Mouse (Mus musculus) stomach, embryonic 14.5 days (tissue): Measurements from ENCODE around the gene Med24. TPM values are rescaled to one million over a fixed set of nuclear protein-coding genes. Genes with fewer than 3 reads are reported as not detected.
"Not testable (repeated sequence)": the region's sequence is repeated elsewhere in the genome, so short reads cannot be mapped to it uniquely, and the experiment has no call there.

Source experiments
- ATAC-seq: fragments of 200-750 bp; cut with Nextera tagmentation; 2 replicates; pipeline ENCODE4 v1.8.0; 2017; ENCODE audit warnings: low read depth, moderate TSS enrichment; ENCODE audit not compliant: insufficient number of reproducible peaks, insufficient read depth, low FRiP score
- H3K27ac ChIP-seq: fragments of 300-500 bp; sonication (generic); 2 replicates; pipeline ENCODE4 v1.5.1; 2014; ENCODE audit warnings: mild to moderate bottlenecking, low read length, moderate library complexity, mixed read lengths
- H3K27me3 ChIP-seq: fragments of 300-500 bp; sonication (generic); 2 replicates; pipeline ENCODE4 v1.6.1; 2014; ENCODE audit warnings: low read length, control low read depth, mixed read lengths; ENCODE audit not compliant: control insufficient read depth, insufficient read depth
- H3K36me3 ChIP-seq: fragments of 300-500 bp; sonication (generic); 2 replicates; pipeline ENCODE4 v1.6.1; 2014; ENCODE audit warnings: mild to moderate bottlenecking, control low read depth, low read length, moderate library complexity, mixed read lengths; ENCODE audit not compliant: control insufficient read depth, insufficient read depth
- H3K4me1 ChIP-seq: fragments of 300-500 bp; sonication (generic); 2 replicates; pipeline ENCODE4 v1.6.1; 2014; ENCODE audit warnings: low read length, control low read depth, mixed read lengths; ENCODE audit not compliant: control insufficient read depth, insufficient read depth
- H3K4me2 ChIP-seq: fragments of 300-500 bp; sonication (generic); replicated peaks from 2 replicates; pipeline ENCODE4 v1.6.1; 2014; ENCODE audit warnings: low read depth, low read length, control low read depth
- H3K4me3 ChIP-seq: fragments of 300-500 bp; sonication (generic); 2 replicates; pipeline ENCODE4 v1.5.1; 2014; ENCODE audit warnings: low read depth, low read length, control low read depth
- H3K9ac ChIP-seq: fragments of 300-500 bp; sonication (generic); replicated peaks from 2 replicates; pipeline ENCODE4 v1.6.1; 2014; ENCODE audit warnings: low read depth, mild to moderate bottlenecking, control low read depth, low read length, moderate library complexity, mixed read lengths
- H3K9me3 ChIP-seq: fragments of 300-500 bp; sonication (generic); 2 replicates; pipeline ENCODE4 v1.6.1; 2016; ENCODE audit warnings: low read depth, low read length, control low read depth; ENCODE audit not compliant: control insufficient read depth
- WGBS: fragments of 180-500 bp; shearing (Covaris S2); extraction: QIAGEN DNeasy Blood & Tissue Kit; methylation state at CpG from one replicate; pipeline ENCODE4 v1.1.7; 2014; 5-methylcytosine and 5-hydroxymethylcytosine counted together
- polyA plus RNA-seq: library from polyadenylated mRNA; unstranded; fragments of >200 nt; fragmentation: Nextera tagmentation; extraction: Ambion mirVana; gene quantifications from 2 replicates; pipeline ENCODE4 v1.2.1, GENCODE M21; 2014

Gene Med24
- polyA plus RNA-seq, 1 experiment from 2014 or later: 41.0 TPM

DNA sequence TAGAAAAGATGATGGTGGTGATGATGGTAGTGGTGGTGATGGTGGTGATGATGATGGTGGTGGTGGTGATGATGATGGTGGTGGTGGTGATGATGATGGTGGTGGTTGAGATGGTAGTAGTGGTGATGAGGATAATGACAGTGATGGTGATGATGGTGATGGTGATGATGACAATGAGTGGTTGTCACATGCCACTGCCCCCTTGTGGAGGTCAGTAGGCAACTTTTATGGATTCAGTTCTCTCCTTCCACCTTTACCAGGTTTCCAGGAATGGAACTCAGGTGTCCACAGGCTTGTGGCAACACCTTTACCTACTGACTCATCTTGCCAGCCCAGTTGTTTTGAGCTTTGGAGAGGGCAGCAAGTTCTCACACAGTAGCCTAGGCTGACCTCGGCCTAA lies 49.2 kb downstream of the Med24 start:
- Histone ChIP-seq H3K27ac (no peak overlapping the region), H3K36me3 (0 out of 2 replicates have a peak, but pooled peaks cover 2% of the 10 kb centered on the region), H3K4me3 (no peak overlapping the region), H3K9me3 (no peaks in the 10 kb centered on the region), H3K4me1 (no peaks in the 10 kb centered on the region), H3K9ac (no peak overlapping the region), H3K4me2 (no peak overlapping the region), H3K27me3 (no peaks in the 10 kb centered on the region)
- WGBS: 100% methylated on average over 1 of the region's 1 CpGs
- no peak for ATAC-seq

DNA sequence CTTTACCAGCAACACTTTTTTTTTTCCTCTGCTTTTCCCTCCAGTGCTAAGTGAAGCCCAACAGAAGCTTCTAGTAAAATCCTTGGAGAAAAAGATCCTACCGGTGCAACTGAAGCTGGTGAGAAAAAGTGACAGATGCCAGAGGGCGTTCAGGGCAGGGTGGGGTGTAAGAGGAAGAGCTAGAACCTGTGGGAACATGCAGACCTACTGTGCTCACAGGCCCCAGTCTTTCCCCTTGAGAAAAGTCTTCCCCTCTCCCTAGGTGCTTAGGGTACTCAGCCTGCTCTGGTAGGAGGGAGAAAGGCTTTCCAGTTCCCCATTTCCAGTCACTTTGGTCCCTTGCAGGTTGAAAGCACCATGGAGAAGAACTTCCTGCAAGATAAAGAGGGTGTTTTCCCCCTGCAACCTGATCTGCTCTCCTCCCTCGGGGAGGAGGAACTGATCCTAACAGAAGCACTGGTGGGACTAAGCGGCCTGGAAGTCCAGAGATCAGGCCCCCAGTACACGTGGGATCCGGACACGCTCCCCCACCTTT lies 53.3 kb downstream of the Med24 start:
- no peaks in the 10 kb centered on the region for H3K9me3 ChIP-seq
- H3K9ac ChIP-seq: no peak overlapping the region
- H3K27me3 ChIP-seq: no peaks in the 10 kb centered on the region
- H3K4me3 ChIP-seq: no peak overlapping the region
- ATAC-seq: no peak
- H3K27ac ChIP-seq: no peak overlapping the region
- no peaks in the 10 kb centered on the region for H3K36me3 ChIP-seq
- 30% methylated on average over 7 of the region's 7 CpGs for WGBS
- no peak overlapping the region for H3K4me2 ChIP-seq
- no peaks in the 10 kb centered on the region for H3K4me1 ChIP-seq

DNA sequence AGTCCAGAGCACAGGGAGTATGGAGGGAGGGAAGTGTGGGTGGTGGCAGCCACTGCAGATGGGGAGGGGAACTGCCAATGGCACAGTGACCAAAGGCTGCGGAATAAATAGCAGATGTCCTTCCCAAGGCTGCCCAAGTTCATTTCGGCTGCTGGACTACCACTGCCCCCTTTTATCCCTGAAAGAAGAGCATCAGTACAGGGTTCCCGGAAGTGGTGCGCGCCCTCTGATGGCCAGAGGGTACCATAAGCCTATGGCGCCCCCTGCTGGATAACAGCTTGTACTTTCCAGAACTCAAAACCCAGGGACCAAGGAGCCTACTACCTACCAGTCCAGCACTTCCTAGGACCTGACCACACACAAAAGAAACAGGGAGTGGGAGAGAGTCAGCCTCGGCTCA lies 56.1 kb downstream of the Med24 start:
- not testable (repeated sequence) for H3K4me2 ChIP-seq, H3K27ac ChIP-seq, H3K4me1 ChIP-seq, H3K27me3 ChIP-seq, H3K9ac ChIP-seq, H3K36me3 ChIP-seq, H3K4me3 ChIP-seq, H3K9me3 ChIP-seq
- 0 out of 2 replicates have a peak, but pooled peaks have one; percentile 44 for ATAC-seq
- 9% methylated on average over 6 of the region's 7 CpGs for WGBS

DNA sequence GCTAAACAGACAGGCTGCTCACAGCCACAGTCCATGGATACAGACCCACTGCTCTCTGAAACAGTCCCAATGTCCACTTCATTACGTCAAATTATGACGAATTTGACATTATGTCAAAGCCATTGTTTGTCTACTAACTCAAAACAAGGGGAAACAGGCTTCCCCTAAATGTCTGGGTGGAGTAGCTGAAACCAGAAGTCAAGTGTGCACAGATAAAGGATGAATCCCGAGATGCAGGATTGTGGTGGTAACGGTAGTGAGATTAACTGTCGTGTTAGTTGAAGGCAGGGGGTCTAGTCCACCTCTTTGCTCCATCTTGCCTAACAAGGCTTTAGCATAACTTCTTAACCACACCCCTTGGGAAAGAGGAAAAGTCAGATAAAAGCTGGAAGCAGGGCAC lies 56.8 kb downstream of the Med24 start:
- Histone ChIP-seq H3K36me3 (no peaks in the 10 kb centered on the region), H3K27ac (no peak overlapping the region), H3K9me3 (no peaks in the 10 kb centered on the region), H3K27me3 (no peaks in the 10 kb centered on the region), H3K4me2 (no peak overlapping the region), H3K4me1 (no peaks in the 10 kb centered on the region), H3K9ac (no peak overlapping the region), H3K4me3 (no peak overlapping the region)
- ATAC-seq: no peak
- 81% methylated on average over 5 of the region's 5 CpGs for WGBS

DNA sequence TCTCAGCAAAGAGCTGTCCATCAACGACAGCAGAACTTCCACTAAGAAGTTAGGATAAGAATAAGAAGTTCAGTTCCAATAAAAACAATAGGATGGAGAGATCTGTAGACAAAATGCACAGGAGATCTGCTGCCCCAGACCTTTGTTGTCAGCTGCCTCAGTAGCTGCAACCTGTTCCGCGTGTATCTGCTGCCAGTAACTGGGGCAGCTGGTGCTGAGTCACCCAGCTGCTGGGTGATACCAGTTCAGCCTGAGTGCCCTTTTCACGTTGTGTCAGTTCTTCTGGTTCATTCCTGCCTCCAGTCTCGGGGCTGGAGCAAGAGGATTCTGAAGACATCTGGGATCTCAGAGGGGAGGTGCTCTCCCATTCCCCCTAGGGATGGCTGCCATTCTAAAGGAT lies 57.4 kb downstream of the Med24 start:
- Histone ChIP-seq H3K36me3 (no peaks in the 10 kb centered on the region), H3K27ac (no peak overlapping the region), H3K4me1 (no peaks in the 10 kb centered on the region), H3K4me3 (no peak overlapping the region), H3K9me3 (no peaks in the 10 kb centered on the region), H3K9ac (no peak overlapping the region), H3K4me2 (no peak overlapping the region), H3K27me3 (no peaks in the 10 kb centered on the region)
- ATAC-seq: no peak
- WGBS: 44% methylated on average over 5 of the region's 5 CpGs

DNA sequence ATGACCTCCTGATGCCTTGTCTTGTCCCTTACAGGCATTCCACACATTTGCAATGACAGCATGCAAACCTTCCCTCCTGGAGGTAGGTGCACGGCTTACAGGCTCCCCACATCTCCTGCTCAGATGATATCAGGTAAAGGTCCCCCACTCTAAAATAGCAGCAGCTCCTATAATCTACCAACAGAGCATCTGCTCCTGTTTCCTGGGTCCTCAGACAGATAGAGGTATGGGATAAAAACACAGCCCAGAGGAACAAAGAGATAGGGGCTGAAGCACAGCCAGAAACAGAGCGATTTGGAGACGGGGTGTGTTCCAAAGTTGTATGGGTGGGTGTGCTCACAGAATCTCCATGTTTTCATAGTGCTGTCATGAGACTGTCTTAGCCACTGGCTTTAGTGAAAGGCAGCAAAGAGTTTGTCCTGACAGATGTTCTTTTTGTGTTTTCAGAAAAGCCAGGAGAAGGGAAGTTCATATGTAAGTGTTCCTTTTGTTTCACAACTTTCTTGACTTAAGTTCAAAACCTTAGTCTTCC lies 57.9 kb downstream of the Med24 start:
- WGBS: 67% methylated on average over 3 of the region's 3 CpGs
- Histone ChIP-seq H3K4me1 (no peaks in the 10 kb centered on the region), H3K4me3 (no peak overlapping the region), H3K27me3 (no peaks in the 10 kb centered on the region), H3K36me3 (no peaks in the 10 kb centered on the region), H3K9ac (no peak overlapping the region), H3K27ac (no peak overlapping the region), H3K9me3 (no peaks in the 10 kb centered on the region), H3K4me2 (no peak overlapping the region)
- ATAC-seq: no peak

DNA sequence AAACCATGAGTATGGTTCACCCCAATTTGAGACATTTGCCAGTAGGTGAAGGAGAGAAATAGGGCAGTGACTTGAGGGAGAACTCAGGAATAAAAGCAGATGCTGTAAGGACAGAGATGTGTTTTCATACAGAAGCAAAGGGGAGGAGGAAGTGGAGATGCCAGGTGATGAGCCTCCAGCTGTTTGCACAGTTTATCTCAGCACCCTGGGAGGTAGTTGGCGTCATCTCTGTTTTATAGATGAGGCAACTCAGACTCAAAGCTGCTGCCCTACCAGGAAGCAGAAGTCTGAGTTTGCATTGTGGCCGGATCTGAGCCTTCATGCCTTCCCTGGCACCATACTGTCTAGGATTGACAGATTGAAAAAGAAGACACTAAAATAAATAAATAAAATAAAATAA lies 60.3 kb downstream of the Med24 start:
- H3K9ac ChIP-seq: no peak overlapping the region
- no peaks in the 10 kb centered on the region for H3K36me3 ChIP-seq
- H3K9me3 ChIP-seq: no peaks in the 10 kb centered on the region
- no peak for ATAC-seq
- H3K27ac ChIP-seq: no peak overlapping the region
- no peaks in the 10 kb centered on the region for H3K27me3 ChIP-seq
- H3K4me2 ChIP-seq: no peak overlapping the region
- 48% methylated on average over 2 of the region's 2 CpGs for WGBS
- H3K4me3 ChIP-seq: no peak overlapping the region
- H3K4me1 ChIP-seq: no peaks in the 10 kb centered on the region

DNA sequence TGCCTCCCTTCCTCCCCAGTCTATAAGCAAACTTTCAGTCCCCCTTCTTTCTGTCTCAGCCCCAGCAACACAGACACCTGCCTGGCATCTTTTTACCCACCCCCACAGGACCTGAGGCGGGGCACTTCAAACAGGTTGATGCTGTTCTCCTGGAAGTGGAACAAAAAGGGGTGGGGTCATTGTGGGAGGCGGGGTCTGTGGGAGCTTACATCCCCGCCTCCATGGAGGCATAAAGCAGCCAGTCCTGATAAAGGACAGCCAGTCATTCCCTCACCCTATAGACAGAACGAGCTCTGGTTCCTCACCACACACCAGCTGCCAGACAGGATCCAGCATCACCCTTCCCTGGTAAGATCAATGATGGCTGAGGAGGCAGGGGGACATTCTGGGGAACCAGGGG lies 65.1 kb downstream of the Med24 start, which contains the start of gene Gsdma:
TSS of gene Gsdma (plus strand) at position 261 of the 400 bp plus-strand sequence.
- no peak within 1 kb of the TSS for H3K9ac ChIP-seq
- no peaks in the 10 kb centered on the region for H3K9me3 ChIP-seq
- no peaks in the 10 kb centered on the region for H3K36me3 ChIP-seq
- no peak within 1 kb of the TSS for H3K4me3 ChIP-seq
- H3K4me2 ChIP-seq: no peak within 1 kb of the TSS
- H3K4me1 ChIP-seq: no peaks in the 10 kb centered on the region
- 25% methylated on average over 4 of the region's 4 CpGs for WGBS
- H3K27me3 ChIP-seq: no peaks in the 10 kb centered on the region
- ATAC-seq: 0 out of 2 replicates have a peak, but pooled peaks have one; percentile 49
- H3K27ac ChIP-seq: no peak within 1 kb of the TSS

DNA sequence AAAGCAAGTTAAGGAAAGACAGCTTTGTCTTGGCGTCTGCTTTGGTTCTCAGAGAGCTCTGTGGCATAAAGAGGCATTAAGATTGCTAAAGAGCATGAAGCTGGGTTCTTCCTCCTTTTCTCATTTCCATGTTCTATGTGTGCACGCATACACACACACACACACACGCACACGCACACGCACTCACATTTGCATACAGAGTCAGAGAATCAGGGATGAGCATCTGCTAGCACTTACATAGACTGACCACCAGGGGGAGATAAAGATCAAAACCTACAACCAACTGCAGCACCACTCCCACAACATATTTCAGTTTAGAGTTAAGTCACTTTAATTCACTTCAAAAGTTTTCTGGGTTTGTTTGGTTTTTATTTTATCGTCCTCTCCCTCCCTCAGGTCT lies 68.7 kb downstream of the Med24 start:
- no peaks in the 10 kb centered on the region for H3K36me3 ChIP-seq
- H3K4me1 ChIP-seq: no peaks in the 10 kb centered on the region
- no peak overlapping the region for H3K9ac ChIP-seq
- H3K27ac ChIP-seq: no peak overlapping the region
- H3K9me3 ChIP-seq: no peaks in the 10 kb centered on the region
- H3K4me2 ChIP-seq: no peak overlapping the region
- no peak overlapping the region for H3K4me3 ChIP-seq
- ATAC-seq: no peak
- H3K27me3 ChIP-seq: no peaks in the 10 kb centered on the region
- 12% methylated on average over 6 of the region's 6 CpGs for WGBS
